Mouse (Mus musculus) left cerebral cortex, postnatal 25 days (tissue): ENCODE measurements around the gene Ppif. TPM values are rescaled to one million over a fixed set of nuclear protein-coding genes. Genes with fewer than 3 reads are reported as not detected.

ENCODE experiments used
- DNase-seq, 2 experiments: peaks; one replicate each; pipeline ENCODE4 v3.0.0; 2022; ENCODE audit warnings: low spot score in 2 of 2, mixed read lengths in 1 of 2
- intact Hi-C: fragments of 180-260 bp; cut with DNase I; formaldehyde crosslinking; loops from one replicate; pipeline ENCODE4 v1.15.1; 2025
- total RNA-seq, 2 experiments: library from RNA; stranded (reverse); gene quantifications; 2 replicates each; pipeline ENCODE4 v1.2.3; 2021

The Ppif gene
- 10 to 100 TPM; 22.5 to 22.7 TPM for total RNA-seq

DNA sequence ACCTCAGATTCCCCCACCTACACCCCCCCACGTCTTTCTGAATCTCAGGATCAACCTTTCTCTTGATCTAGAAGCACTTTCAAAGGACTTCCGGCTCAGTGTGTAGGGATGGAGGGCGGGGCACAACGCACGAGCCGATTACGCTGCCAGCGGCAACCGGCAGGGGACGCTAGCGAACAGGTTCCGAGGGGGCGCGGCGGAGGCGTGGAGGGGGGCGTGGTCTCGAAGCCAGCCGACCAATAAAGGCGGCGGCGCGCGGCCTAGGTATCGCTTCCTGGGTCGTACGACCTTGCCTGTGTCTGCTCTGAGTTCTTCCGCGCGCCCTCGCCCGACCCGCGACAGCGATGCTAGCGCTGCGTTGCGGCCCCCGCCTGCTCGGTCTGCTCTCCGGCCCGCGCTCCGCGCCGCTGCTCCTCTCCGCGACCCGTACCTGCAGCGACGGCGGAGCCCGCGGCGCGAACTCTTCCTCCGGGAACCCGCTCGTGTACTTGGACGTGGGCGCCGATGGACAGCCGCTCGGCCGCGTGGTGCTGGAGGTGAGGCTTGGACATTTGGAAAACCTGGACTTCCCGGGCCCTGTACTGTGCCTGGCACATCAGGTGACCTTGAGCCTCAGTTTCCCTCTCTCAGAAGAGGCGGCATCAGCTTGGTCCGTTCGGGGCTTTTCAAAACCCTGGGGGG is at the start of gene Ppif:
Ppif (plus strand) TSS at position 267 of the 681 bp plus-strand sequence.
- intact Hi-C loops, result no loop called here

DNA sequence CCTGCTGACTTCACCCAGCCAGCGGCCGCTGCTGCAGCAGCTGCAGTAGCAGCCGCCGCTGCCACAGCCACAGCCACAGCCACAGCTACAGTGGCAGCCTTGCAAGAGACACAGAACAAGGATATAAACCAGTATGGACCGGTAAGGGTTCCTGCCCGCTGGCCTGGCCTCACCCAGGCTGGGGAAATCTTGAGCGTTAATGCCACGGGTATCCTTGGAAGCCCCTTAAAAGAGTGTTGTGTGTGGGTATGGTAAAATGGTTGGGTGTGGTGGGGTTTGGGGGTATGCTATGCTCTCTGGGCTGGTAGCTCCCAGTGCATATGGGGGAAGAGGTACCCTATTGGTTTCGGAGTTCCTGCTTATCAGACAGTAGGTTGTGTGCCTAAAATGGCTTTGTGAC is 48.2 kb upstream of the Ppif start:
- intact Hi-C loops, result no loop called here
- DNase-seq, result no peak

More for the DNA sequence above, at the start of gene Ppif:
- DNase-seq, result peak; percentile 97 to 98

DNA sequence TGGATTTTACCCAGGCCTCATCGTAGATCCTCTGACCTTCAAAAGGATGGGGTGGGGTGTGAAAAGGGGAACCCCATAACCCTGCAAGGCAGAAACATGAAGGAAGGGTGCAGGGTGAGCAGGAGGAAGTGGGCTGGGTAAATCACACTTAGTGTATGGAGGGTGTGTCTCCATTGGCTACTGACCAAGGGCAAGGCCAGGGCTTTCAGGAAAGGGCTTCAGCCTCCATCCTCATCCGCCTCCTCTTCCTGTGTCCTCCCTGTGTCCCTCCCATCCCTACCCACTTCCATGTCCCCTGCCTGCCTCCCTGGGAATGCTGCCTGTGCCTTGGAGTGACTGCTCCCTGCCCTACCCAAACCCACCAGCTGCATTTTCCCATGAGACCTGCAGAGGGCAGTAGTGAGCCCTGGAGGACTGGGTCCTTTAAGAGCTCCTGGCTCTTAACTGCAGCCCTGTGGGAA is 47.8 kb upstream of the Ppif start:
- intact Hi-C loops, result no loop called here

GRCm38 (mm10) chr14:25651131-25651530 is 42.8 kb upstream of the Ppif start:
- no peak for DNase-seq
- intact Hi-C loops, result no loop called here

More for the DNA sequence above, 47.8 kb upstream of the Ppif start:
- DNase-seq, result peak; percentile 60 to 71

DNA sequence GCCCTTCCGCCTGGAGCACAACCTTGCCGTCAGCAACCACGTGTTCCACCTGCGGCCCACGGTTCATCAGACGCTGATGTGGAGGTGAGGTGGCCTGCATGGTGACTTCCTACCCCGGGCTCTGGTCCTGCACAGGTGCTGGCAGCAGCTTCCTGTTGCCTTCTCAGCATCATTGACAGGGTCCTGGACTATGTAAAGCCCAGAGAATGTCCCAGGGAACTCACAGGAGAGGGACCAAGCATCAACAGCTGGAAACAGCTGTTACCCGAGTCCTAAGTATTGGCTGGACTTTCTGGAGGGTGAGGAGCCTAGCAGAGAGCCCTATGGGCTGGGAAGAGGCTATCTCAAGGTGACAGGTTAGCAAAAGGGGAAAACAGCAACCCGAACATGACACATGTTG is 42.0 kb upstream of the Ppif start:
- intact Hi-C loops, result no loop called here

GRCm38 (mm10) chr14:25654401-25655197 is 39.4 kb upstream of the Ppif start:
- peak; percentile 47 to 90 for DNase-seq
- intact Hi-C loops, result loop anchor here (2.0 kb wide), 1 partner anchor 46 kb away; no protein-coding TSS in a partner anchor

More for the DNA sequence above, 42.0 kb upstream of the Ppif start:
- no peak for DNase-seq

GRCm38 (mm10) chr14:25660661-25661060 is 33.3 kb upstream of the Ppif start:
- DNase-seq, result peak in 1 of 2 experiments; percentile 34

GRCm38 (mm10) chr14:25661185-25661920 is 32.6 kb upstream of the Ppif start:
- intact Hi-C loops, result no loop called here
- no peak for DNase-seq

More at GRCm38 (mm10) chr14:25660661-25661060, 33.3 kb upstream of the Ppif start:
- intact Hi-C loops, result no loop called here

GRCm38 (mm10) chr14:25663649-25664309 is 30.2 kb upstream of the Ppif start:
- intact Hi-C loops, result no loop called here
- DNase-seq, result no peak

DNA sequence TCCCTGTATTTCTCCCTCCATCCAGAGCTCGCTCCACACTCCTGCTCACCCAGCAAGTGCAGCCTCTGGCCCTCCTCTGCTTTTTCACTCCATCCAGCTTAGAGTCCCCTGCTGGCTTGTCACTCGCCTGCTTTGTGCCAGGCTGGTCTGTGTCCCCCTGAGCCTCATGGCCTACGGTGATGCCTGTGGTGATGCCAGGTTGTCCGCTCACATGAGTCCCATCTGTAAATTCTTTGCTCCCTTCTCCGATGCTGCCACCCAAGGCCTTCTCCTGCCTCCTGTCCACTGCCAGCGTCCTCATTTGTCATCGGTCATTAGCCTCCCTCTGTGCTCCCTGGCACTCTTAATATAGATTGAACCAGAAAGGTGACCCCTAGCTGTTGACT is 29.7 kb upstream of the Ppif start:
- intact Hi-C loops, result no loop called here

GRCm38 (mm10) chr14:25665314-25665970 is 28.5 kb upstream of the Ppif start:
- DNase-seq, result no peak
- intact Hi-C loops, result no loop called here

More for the DNA sequence above, 29.7 kb upstream of the Ppif start:
- no peak for DNase-seq

- intact Hi-C loops, result no loop called here
- no peak for DNase-seq
These were observed 27.1 kb upstream of the Ppif start for GRCm38 (mm10) chr14:25666668-25667376.

DNA sequence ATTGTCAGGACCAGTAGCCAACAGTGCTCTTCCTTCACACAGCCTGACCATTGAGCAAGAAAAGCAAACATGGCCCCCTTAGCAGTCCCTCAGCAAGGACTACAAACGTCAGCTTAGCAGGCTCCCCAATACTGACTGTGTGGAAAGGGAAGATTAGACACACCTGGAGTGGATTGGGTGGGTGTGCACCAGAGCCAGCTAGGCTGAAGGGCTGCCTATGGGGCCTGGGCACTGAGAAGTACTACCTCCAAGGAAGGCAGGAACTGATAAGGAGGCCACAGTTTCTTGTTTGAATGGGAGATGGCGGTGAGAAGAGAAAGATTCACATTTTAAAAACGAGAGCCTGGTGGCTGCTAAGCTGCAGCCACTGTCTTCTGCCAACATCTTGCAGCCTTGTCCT is 26.4 kb upstream of the Ppif start:
- intact Hi-C loops, result no loop called here
- DNase-seq, result no peak

GRCm38 (mm10) chr14:25679625-25680024 is 14.3 kb upstream of the Ppif start:
- no peak for DNase-seq
- intact Hi-C loops, result no loop called here

GRCm38 (mm10) chr14:25682020-25682419 is 11.9 kb upstream of the Ppif start:
- intact Hi-C loops, result no loop called here
- no peak for DNase-seq

DNA sequence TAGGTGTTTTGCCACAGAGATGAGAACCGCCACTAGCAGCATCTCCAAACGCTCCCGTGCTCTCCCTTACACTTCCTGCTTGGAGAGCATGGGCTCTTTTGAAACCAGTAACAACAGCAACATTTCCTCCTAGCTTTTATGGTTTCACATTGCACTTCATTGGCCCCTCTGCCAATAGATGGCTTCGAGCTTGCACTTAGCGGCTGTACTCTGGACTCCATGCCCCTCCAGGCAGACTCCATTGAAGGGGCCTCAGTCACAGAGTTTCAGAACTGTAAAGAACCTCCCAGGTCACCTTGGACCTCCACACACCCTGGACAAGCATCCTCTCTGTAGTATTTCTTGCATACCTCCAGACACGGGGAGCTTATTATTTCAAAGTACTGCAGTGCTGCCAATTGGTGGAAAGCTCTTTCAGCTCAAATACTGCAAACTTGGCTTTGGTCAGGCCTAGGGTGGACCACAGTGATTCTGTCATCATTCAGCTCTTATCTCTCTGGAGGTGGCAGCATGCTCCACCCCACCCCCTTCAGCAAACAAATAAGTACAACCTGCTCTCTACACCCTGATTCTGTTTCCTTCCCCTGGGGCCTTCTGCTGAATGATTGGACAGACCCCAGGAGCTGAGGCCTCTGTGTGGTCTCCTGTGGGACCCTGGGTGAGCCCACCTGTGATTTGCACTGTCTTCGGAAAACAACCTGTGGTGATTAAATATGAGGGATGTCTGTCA is 7.6 kb upstream of the Ppif start:
- no peak for DNase-seq
- intact Hi-C loops, result no loop called here

- no peak for DNase-seq
- intact Hi-C loops, result no loop called here
These were observed 6.7 kb upstream of the Ppif start for GRCm38 (mm10) chr14:25686983-25687901.
